Mouse (Mus musculus): ENCODE measurements around the gene Satb1. TPM values are rescaled to one million over a fixed set of nuclear protein-coding genes. Genes with fewer than 3 reads are reported as not detected.

Gene Satb1
- total RNA-seq, 2 experiments from 2014 or later: 127 to 132 TPM

DNA sequence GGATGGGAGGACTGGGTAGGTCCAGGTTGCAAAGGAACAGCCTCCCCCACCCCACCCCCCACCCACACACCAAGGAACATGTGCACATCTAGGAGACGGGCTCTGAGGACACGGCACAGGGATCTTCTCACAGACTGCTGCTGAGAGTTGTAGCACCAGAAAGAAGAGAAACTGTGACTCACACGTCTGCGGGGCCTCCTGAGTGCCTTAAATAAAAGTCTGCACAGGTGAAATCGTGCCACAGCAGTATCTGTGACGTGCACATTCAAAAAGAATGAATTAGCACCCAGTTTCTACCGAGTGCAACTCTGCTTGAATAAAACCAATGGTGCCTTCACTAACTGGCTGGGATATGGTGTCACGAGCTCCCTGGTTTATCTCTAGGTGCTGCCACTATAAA is 69.5 kb downstream of the Satb1 start:
- no peak overlapping the region for H3K4me3 ChIP-seq
- intact Hi-C loops (cut with DNase I): no loop called here
- TF ChIP-seq CTCF (IDR thresholded peaks at IDR 0.05): no peak
- peak overlapping the region; percentile 15; the same call in 1 of the 2 replicates for H3K27ac ChIP-seq
- DNase-seq (ENCODE audit: extremely low spot score in 1 of 2, low spot score in 2 of 2): no peak

DNA sequence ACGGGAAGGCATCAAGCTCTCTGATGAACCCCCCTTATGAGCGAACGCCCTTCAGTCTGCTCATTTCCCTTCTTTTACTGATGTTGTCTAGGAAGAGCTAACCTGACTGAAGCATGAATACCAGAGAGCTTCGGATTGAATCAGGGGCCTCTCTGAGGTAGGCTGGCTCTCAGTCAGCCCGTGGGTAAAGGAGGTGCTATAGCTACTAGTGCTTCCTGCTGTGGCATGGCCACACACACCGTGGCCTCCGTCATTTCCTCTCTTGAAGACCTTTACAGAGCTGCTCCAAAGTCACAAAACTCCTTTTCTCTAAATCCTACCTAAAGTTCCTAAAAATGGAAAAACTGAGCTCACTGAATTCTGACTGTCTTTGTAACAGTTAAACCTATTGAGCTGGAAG is 70.6 kb downstream of the Satb1 start:
- H3K27ac ChIP-seq: no peak overlapping the region

DNA sequence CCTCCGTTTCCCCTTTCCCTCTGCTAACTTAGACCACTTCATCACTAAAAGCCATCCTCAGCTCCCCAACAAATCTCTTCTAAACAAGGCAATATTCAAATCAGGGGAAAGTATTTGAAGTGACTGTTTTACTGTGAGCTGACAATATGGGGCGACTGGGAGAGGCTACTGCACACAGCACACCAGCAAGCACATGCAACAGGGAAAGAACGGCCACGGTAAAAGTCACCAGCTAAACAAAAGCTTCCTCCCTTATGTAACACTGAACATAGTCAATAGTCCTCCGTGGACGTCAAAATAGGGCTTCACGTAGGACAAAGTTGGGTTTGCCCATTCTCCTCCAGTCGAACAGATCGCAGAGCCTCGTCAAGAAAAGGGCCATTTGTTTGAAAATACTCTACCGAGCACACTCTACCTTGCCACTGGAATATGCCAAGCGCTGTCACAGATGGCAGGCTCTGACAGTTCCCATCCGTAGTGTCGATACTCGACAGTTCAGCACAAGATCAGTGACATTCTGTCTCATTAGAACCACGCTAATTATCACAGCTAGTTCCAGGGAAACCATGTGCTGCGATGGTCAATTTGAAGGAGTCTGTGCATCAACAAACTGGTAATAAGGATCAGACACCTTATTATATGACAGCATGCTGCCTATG is 72.0 kb downstream of the Satb1 start:
- no peak overlapping the region for H3K4me3 ChIP-seq
- TF ChIP-seq CTCF (IDR thresholded peaks at IDR 0.05): no peak
- H3K27ac ChIP-seq: peak overlapping the region; percentile 58; the same call in 1 of the 2 replicates
- no peak for DNase-seq (ENCODE audit: extremely low spot score in 1 of 2, low spot score in 2 of 2)
- intact Hi-C loops (cut with DNase I): no loop called here

More for the DNA sequence above, 70.6 kb downstream of the Satb1 start:
- TF ChIP-seq CTCF (IDR thresholded peaks at IDR 0.05): no peak
- no peak for DNase-seq (ENCODE audit: extremely low spot score in 1 of 2, low spot score in 2 of 2)
- no peak overlapping the region for H3K4me3 ChIP-seq
- intact Hi-C loops (cut with DNase I): no loop called here

DNA sequence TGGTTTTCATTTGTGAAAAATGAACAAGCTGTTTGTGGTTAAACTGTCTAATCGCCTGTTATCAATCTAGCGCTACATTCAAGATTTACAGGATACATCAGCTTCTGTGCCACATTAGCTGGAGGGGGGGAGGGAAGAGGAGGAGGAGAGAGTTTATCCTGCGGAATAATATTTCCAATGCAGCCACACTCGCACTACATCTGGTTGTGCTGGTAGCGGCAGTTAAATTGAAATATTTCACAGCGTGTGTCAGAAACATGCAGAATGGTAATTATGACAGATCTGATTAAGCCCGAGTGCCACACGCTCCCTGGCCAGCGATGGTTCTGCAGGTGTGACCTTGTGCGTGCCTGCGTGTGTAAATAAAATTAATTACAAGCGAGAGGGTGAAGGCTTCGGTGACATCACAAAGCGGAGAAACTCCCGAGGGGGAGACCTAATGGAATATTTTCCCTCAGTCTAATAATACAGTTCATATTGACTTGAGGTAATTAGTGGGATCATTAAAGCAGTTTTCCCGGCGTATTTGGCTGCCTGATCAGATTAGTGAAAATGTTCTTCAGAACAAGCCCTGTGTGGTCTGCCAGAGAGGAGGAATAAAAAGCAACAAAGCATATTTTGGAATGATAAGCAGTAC is 72.7 kb downstream of the Satb1 start:
- Histone ChIP-seq H3K27ac (no peak overlapping the region; the same call in 1 of the 2 replicates), H3K4me3 (no peak overlapping the region)
- intact Hi-C loops (cut with DNase I): no loop called here
- no peak for TF ChIP-seq CTCF (IDR thresholded peaks at IDR 0.05)
- DNase-seq (ENCODE audit: extremely low spot score in 1 of 2, low spot score in 2 of 2): no peak

DNA sequence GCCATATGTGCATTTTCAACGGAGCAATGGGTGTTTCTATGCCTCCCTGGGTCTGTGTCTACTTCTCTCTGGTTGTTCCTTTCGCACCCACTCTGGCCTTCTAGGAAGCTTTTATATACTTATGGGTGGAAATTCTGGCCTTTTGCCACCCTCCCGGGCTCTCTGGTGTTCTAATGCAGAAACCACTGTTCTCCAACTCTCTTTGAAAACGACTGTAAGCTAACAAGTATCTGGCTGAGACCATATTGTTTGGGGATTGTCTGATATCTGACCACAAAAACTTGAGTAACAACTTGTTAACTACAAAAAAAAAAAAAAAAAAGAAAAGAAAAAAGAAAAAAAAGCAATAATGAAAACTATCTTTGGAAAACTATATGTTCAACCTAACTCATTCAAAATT is 73.6 kb downstream of the Satb1 start:
- DNase-seq (ENCODE audit: extremely low spot score in 1 of 2, low spot score in 2 of 2): no peak
- Histone ChIP-seq H3K4me3 (no peak overlapping the region), H3K27ac (no peak overlapping the region)
- intact Hi-C loops (cut with DNase I): no loop called here
- TF ChIP-seq CTCF (IDR thresholded peaks at IDR 0.05): no peak

DNA sequence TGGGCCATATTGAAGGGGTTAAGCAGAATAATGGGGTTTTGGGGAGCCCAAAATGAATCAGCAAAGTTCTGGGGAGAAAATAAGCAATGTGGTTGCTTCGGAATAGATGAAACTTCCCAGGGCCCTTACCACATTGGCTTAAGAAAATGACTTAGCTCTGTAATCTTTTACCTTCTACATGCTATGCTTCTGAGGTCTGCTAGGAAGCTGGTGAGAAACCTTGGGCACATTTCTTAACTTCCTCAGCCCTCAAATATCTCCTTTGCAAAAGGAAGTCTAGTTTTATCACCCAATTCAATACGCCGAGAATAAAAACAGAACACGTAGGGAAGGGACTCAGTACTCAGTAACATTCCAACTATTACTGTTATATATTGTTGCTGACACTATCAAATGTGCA is 80.9 kb downstream of the Satb1 start:
- Histone ChIP-seq H3K4me3 (no peak overlapping the region), H3K27ac (no peak overlapping the region)
- intact Hi-C loops (cut with DNase I): no loop called here
- DNase-seq (ENCODE audit: extremely low spot score in 1 of 2, low spot score in 2 of 2): no peak
- no peak for TF ChIP-seq CTCF (IDR thresholded peaks at IDR 0.05)

DNA sequence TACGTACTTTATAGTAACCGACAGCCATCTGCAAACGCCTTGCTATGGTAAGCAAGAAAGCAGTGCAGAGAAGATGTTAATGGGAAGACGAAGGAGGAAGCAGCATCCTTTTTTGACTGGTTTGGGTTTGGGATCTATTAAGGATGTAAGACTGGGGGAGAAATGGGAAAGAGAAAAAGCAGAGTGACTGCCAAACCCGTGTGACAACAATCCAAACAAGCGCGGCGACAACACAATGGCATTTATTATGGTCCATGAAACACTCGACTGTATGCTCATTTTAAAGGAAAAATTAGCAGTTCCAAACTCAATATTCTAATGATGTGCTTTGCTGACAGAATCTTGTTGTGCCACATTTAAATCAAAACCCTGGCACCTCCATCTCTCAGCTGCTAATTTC is 85.9 kb downstream of the Satb1 start:
- no peak overlapping the region for H3K4me3 ChIP-seq
- intact Hi-C loops (cut with DNase I): no loop called here
- H3K27ac ChIP-seq: no peak overlapping the region; the same call in 1 of the 2 replicates
- TF ChIP-seq CTCF (IDR thresholded peaks at IDR 0.05): no peak
- DNase-seq (ENCODE audit: extremely low spot score in 1 of 2, low spot score in 2 of 2): no peak

DNA sequence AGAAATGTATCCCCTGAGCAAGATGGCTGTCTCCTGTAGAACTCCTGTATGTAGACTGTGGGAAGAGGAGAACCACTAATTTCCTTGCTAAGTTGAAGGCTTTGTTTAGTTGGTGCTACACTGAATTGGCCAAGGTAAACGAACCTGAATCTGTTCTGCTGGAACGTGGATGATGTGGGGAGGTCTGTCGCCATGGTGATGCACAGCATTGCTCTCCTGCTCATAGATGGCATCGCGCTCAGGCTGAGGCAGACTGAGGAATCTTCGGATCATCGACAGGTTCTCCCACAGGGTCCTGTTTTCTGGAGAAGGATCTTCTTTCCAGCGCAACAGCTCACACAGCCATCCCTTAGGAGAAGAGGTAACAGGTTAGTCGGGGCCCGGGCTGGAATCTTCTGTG is 90.6 kb downstream of the Satb1 start:
- H3K4me3 ChIP-seq: no peak overlapping the region
- TF ChIP-seq CTCF (IDR thresholded peaks at IDR 0.05): no peak
- peak in 1 of 2 experiments; percentile 22 for DNase-seq (ENCODE audit: extremely low spot score in 1 of 2, low spot score in 2 of 2)
- intact Hi-C loops (cut with DNase I): no loop called here
- peak overlapping the region; percentile 0; the same call in 1 of the 2 replicates for H3K27ac ChIP-seq

DNA sequence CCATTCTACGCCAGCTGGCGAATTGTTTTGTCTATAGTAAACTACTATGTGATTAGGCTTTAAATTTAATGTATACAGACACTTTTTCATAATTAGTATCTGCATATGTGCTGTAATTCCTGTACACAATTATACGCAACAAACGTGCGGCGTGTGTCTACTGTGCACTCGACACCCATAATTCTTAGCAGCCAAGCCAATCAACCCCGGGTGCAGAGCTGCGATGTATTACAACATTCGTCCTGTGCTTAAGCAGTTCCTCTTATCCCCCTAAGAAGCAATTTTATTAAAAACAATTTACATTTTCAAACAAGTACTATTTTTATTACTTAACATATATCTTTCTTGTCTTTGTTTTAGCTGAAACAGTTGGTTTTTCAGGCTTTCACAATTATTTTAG is 92.0 kb downstream of the Satb1 start:
- no peak for DNase-seq (ENCODE audit: extremely low spot score in 1 of 2, low spot score in 2 of 2)
- peak overlapping the region; percentile 55; the same call in 1 of the 2 replicates for H3K27ac ChIP-seq
- intact Hi-C loops (cut with DNase I): no loop called here
- H3K4me3 ChIP-seq: no peak overlapping the region
- TF ChIP-seq CTCF (IDR thresholded peaks at IDR 0.05): no peak

DNA sequence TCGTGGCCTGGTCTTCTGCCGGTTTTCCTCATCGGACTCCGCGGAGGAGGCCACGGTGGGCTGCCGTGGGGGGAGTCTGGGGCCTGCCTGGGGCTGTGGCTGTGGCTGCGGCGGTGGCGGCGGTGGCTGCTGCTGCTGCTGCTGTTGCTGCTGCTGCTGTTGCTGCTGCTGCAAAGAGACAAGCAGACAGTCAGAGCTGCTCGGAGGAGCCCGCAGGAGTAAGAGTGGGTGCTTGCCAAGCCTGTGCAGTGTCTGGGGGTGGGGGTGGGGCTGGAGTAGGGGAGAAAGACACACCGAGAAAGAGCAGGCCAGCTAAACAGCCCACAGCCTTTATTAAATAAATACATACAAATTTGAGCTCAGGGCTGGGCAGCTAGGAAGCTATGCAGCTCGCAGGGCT is 92.8 kb downstream of the Satb1 start:
- H3K4me3 ChIP-seq: no peak overlapping the region
- H3K27ac ChIP-seq: peak overlapping the region; percentile 66
- intact Hi-C loops (cut with DNase I): no loop called here
- DNase-seq (ENCODE audit: extremely low spot score in 1 of 2, low spot score in 2 of 2): peak in 1 of 2 experiments; percentile 18
- TF ChIP-seq CTCF (IDR thresholded peaks at IDR 0.05): no peak

DNA sequence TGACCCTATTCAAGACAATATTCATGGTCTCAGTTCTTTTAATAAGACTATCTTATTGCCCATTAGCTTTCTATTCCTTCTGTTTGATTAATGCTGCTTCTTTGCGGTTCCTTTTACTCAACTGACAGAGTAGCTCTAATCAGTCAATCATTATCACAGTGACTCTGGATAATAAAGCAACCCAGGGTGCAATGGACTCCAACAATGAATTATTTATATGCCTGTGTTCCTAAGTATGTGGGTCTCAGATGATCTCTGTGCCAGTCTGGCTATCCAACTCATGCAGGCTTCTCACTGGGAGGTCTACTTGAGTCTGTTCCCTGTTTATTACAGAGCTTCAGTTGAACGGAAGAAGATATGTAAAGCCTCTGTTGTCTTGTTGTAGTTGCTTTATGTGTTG is 108.6 kb downstream of the Satb1 start:
- intact Hi-C loops (cut with DNase I): no loop called here
- Histone ChIP-seq H3K4me3 (no peak overlapping the region), H3K27ac (no peak overlapping the region)
- TF ChIP-seq CTCF (IDR thresholded peaks at IDR 0.05): no peak
- no peak for DNase-seq (ENCODE audit: extremely low spot score in 1 of 2, low spot score in 2 of 2)

DNA sequence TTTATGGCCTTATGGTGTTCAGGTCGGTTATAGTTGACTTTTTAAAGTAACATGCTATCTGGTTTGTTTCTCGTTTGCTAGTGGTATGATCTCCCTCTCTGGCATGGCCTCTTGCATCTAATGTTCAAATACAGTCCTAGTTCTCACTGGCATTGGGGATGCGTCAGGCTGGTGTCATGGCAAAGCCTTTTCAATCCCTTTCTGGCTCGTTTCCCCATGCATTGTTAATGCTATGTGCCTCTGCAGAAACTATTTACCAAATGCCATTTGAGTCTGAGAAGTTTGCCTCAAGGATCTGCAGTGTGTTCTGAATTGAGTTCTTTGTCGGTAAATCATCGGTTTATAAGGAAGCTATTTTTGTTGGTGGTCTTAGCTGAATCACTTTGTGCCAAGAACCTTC is 137.4 kb downstream of the Satb1 start:
- TF ChIP-seq CTCF (IDR thresholded peaks at IDR 0.05): no peak
- intact Hi-C loops (cut with DNase I): no loop called here
- no peak for DNase-seq (ENCODE audit: extremely low spot score in 1 of 2, low spot score in 2 of 2)
- H3K27ac ChIP-seq: no peak overlapping the region
- H3K4me3 ChIP-seq: no peak overlapping the region

DNA sequence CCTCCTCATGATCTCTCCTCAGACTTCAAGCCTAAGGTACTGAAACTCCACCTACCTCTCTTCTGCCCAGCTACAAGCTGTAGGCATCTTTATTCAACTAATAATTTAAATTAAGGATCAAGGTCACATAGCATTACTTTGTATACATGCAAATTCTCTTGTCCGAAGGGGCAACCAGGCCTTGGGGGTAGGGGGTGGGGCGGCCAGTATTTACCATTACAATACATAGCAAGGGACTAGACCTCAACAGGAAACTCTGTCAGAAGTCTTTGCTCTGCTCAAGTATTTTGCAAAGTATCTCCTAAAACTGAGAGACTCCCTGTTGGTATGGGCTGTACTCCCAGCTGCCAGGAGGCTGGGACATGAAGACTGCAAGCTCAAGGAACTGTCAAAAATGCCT is 137.8 kb downstream of the Satb1 start:
- TF ChIP-seq CTCF (IDR thresholded peaks at IDR 0.05): no peak
- no peak for DNase-seq (ENCODE audit: extremely low spot score in 1 of 2, low spot score in 2 of 2)
- intact Hi-C loops (cut with DNase I): no loop called here
- H3K27ac ChIP-seq: no peak overlapping the region
- H3K4me3 ChIP-seq: no peak overlapping the region

All from left cerebral cortex, adult 2 months (tissue).